Mouse (Mus musculus): Measurements from ENCODE around the gene Tas2r119.

Tas2r119 gene

DNA sequence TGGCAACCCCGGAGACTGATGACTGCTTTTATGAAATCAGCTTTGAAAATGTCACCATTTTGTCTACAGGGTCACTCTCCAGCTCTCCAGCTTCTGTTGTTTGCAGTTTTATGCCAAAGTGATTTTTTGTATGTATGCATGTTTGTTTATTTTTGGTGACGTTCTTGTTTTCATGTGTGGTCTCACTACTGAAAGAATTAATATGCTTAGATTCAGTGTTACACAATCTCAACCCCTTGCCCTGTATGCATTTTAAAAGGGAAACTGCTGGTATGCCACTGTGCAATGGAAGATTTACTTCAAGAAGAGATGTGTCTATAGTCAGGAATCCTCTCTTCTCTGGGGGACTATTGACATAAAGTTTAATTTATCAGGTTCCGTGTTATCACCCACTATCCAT, 48.3 kb downstream of the Tas2r119 start:
- DNase-seq (ENCODE audit: low read depth) = no peak

DNA sequence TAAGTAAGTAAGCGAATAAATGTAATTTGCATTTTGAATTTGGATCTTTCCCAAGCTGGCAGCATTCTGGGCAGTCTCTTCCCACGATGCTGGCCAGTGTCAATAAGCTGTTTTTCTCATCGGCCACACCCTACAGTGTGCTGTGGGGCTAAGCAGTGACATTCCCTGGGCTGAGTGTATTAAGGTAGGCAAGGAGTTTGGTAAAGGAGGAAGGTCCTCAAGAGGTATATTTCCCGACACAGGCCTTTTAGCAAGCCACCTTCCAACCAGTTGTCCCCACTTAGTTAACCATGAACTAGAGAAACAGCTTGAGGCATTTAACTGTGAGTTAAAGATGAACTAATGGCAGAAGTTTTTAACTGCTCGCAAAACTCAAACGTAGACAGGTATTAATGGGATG, 49.3 kb downstream of the Tas2r119 start:
- no peak for DNase-seq (ENCODE audit: low read depth)

DNA sequence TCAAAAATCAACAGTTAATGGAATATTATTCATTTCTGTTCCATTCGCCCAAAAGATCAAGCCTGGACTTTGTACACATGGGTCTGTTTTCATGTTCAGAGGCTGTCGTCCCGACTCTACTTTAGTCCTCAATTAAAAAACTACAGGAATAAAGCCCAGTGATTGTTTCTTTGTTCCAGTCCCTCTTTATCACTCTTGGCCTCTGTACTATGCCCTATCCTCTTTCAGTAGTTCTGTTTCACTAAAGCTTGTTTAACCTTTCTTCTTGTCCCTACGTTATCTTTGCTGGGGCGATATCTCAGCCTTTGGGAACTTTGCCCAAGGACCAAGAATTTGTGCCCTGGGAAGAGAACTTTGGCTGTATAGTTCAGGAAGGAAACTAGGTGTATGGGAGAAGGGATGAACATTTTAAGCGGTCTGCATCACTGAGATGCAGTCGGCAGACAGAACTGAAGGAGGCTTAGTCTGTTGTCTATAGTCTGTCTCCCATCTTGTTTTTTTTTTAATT, 49.9 kb downstream of the Tas2r119 start:
- no peak for DNase-seq (ENCODE audit: low read depth)
